Mouse (Mus musculus): ENCODE results near the gene Uqcrc2.

Gene Uqcrc2
- long read RNA-seq, experiment 1, transcript Uqcrc2-201 (14 exons, 1,896 nt) = major isoform, 242 of 261 reads
- long read RNA-seq, experiment 1, partial matches to known transcripts = 10 of 261 reads
- long read RNA-seq, experiment 1, other reads (novel, unspliced or antisense) = 9 of 261 reads
- long read RNA-seq, experiment 2, transcript Uqcrc2-201 (14 exons, 1,896 nt) = major isoform, 253 of 272 reads
- long read RNA-seq, experiment 2, partial matches to known transcripts = 9 of 272 reads
- long read RNA-seq, experiment 2, other reads (novel, unspliced or antisense) = 10 of 272 reads

DNA sequence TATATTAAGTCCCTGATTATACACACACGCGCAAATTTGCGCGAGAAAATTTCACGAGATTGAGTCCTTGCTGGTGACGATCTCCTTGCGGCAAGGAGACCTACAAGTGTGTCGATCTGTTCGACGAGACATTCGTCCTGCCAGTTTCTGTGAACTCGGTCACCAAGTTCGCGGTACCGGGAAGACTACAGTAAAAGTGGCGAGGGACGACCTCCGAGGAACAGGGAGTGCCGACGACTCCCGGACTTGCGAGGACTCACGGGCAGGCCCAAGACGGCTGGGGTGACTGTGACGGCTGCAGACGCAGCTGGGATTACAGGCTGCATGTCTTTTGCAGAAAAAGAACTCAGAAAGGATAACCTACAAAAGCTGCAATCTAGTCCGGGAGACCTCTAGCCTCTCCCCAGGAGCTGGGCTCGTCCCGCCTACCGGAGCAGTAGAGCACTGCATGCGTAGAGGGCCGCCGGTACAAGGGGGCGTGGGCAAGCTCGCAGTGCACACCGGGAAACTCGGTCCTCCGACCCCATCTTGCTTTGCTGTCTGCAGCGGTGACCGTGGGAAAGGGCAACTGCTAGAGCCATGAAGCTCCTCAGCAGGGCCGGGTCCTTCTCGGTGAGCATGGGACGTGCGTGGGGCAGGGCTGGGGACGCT is at the start of gene Uqcrc2:
Gene Uqcrc2 (plus strand): TSS at position 466 of the 651 bp plus-strand sequence.
- intact Hi-C loops (cut with DNase I) = loop anchor here (10.0 kb wide), 2 partner anchors 190 to 280 kb away; partner anchors contain the start of gene Polr3e

DNA sequence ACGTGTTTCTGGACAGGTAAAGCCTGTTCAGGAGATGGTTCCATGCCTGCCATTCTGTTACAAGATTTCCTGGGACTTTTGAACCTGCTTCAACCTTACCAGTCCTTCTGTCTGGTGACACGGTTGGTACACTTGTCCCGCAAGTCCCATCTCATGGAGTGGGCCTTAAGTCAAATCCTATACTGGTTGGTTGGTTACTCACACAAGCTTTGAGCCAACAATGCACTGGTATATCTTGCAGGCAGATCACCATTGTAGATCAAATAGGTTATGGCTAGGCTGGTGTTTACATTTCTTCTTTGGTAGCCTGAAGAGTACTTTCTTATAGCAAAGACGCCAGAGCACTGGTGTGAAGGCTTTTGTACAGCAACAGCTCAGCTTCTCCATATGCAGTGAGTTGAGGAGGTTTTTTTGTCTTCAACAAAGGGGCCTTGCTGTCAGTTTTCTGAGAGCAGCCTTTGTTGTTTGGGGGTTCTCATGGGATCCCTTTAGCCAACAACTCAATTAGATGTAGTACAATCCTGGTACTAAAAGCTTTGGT is 37.7 kb upstream of the Uqcrc2 start:
- intact Hi-C loops (cut with DNase I) = no loop called here

DNA sequence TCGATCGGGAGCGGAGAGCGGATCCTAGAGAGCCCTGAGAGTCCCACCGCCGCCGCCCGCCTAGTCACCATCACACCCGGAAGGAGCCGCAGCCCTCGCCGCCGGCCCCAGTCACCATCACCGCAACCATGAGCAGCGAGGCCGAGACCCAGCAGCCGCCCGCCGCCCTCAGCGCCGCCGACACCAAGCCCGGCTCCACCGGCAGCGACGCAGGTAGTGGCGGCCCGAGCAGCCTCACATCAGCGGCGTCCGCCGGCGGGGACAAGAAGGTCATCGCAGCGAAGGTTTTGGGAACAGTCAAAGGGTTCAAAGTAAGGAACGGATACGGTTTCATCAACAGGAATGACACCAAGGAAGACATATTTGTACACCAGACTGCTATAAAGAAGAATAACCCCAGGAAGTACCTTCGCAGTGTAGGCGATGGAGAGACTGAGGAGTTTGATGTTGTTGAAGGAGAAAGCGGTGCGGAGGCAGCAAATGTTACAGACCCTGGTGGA is 37.2 kb upstream of the Uqcrc2 start:
- intact Hi-C loops (cut with DNase I) = no loop called here

- intact Hi-C loops (cut with DNase I) = no loop called here
Measured at GRCm38 (mm10) chr7:120598355-120598754, 36.6 kb upstream of the Uqcrc2 start.

- intact Hi-C loops (cut with DNase I) = no loop called here
Measured at GRCm38 (mm10) chr7:120620075-120620771, 14.8 kb upstream of the Uqcrc2 start.

DNA sequence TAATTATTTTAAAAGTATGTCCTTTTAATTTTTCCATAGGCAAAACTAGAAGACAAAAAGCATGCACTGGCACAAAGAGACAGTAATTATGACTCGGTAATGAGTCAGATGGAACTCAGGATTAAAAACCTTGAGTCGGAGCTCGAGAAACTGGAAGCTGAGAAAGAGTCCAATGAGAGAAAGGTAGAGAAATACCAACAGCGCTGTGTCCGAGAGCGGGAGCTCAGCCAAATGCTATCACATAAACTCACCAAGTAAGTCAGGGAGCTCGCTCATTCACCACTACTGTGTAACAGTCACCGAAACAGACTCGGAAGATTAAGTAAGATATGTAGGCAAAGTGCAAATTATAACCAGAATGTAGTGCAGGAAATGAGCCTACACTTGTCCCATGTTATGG is 14.1 kb upstream of the Uqcrc2 start:
- intact Hi-C loops (cut with DNase I) = no loop called here

GRCm38 (mm10) chr7:120632518-120632917 is 2.5 kb upstream of the Uqcrc2 start:
- intact Hi-C loops (cut with DNase I) = loop anchor here (10.0 kb wide), 2 partner anchors 192 to 282 kb away; partner anchors contain the start of gene Polr3e

- intact Hi-C loops (cut with DNase I) = loop anchor here (10.0 kb wide), 2 partner anchors 190 to 280 kb away; partner anchors contain the start of gene Polr3e
Measured at GRCm38 (mm10) chr7:120634301-120634700, 675 bp upstream of the Uqcrc2 start.

DNA sequence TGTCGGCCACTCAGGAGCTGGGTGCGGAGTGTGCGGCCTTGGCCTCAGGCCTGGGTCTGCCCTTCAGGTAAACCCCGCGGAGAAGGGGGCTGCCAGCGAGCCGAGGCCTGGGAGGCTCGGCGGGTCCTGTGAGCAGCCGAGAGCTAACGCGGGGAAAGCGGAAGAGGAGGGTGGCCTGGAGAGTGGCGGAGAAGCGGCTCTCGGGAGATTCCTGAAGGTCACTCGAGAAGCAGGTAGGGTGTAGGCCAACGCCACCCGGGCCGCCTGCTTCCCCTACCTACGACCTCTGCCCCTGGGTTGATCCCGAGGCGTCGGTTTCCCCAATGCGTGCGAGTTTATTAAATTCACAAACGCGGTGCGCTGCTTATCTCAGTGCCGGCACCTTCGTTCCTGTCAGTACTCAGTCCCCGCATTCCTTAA is 396 bp downstream of the Uqcrc2 start:
- intact Hi-C loops (cut with DNase I) = loop anchor here (10.0 kb wide), 2 partner anchors 189 to 279 kb away; partner anchors contain the start of gene Polr3e

DNA sequence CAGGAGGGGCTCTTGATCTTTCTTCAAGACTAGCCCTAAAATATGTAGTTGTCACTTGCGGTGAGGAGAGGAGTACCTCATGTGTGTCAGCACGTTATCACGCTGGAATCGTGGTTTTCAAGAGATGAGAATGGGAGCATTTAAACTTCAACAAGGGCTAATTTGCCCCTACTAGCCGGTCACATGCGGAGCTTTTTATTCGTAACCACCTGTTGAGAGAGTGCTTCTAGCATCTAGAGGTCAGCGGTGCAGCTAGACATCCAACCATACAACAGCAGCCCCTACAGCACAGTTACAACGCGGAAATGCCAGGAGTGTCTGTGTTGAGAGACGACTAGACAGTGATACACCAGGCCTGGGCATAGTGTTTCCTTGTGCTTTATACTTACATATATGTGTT is 845 bp downstream of the Uqcrc2 start:
- intact Hi-C loops (cut with DNase I) = loop anchor here (10.0 kb wide), 2 partner anchors 189 to 279 kb away; partner anchors contain the start of gene Polr3e

GRCm38 (mm10) chr7:120643217-120643616 is 8.2 kb downstream of the Uqcrc2 start:
- intact Hi-C loops (cut with DNase I) = no loop called here

GRCm38 (mm10) chr7:120647849-120648248 is 12.9 kb downstream of the Uqcrc2 start:
- intact Hi-C loops (cut with DNase I) = no loop called here

DNA sequence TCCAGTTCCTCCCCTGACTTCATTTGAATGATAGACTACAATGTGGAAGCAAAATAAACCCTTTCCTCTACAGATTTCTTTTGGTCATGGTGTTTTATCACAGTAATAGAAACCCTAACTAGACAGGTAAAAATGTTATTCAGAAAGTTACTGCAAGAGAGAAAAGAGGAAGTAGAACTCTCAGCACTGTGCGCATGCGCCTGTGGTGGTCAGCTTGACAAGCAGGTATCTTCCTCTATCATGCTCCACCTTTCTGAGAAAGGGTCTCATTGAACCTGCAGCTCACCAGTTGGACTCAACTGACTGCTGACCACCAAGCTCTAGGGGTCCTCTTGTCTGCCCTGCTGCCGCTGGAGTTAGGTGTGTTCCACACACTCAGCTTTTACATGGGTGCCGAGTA is 27.1 kb downstream of the Uqcrc2 start:
- intact Hi-C loops (cut with DNase I) = no loop called here

DNA sequence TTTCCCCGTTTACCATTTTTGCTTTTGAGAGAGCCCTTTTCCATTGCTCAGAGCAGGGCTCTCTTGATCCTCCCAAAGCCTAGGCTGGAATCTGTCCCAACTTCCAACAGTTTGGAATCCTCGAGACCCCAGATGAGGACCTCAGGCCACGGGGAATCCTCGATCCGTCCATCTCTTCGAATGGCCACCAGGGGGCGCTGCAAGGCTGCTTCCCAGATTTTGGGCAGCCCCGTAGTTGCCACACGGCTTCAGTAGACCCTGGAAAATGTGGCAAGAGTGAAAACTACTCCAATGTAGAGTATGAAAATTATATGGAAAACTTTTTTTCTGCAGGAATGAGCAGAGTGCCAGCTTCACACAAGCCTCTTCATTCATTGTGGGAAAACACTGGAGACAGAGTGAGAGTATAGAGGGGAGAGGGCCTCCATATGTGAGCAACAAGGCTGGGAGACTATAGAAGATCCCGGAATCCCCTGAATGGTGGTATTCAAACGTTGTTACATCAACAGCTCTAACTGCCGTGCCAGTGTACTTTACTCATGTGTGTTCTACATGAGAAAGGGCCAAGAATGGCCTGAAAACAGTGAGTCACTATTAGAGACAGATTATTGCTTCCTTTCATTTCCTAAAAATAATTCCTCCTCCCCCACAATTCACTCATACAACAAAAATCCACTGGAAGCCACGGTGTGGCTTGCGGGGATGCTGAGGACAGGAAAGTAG is 35.3 kb downstream of the Uqcrc2 start, which contains the start of gene Pdzd9:
Gene Pdzd9 (minus strand): TSS at position 191 of the 723 bp plus-strand sequence.
- intact Hi-C loops (cut with DNase I) = loop anchor here (1.0 to 2.0 kb wide), 2 partner anchors 56 to 153 kb away; no protein-coding TSS in a partner anchor

- intact Hi-C loops (cut with DNase I) = loop anchor here (2.0 kb wide), 1 partner anchor 56 kb away; no protein-coding TSS in a partner anchor
Measured at GRCm38 (mm10) chr7:120671271-120671670, 36.3 kb downstream of the Uqcrc2 start.

GRCm38 (mm10) chr7:120677001-120677643 is 42.1 kb downstream of the Uqcrc2 start, which contains the start of gene Mosmo:
TSS of gene Mosmo (plus strand) at chr7:120677618.
- intact Hi-C loops (cut with DNase I) = no loop called here

GRCm38 (mm10) chr7:120677764-120678531 is 43.0 kb downstream of the Uqcrc2 start:
- intact Hi-C loops (cut with DNase I) = no loop called here

DNA sequence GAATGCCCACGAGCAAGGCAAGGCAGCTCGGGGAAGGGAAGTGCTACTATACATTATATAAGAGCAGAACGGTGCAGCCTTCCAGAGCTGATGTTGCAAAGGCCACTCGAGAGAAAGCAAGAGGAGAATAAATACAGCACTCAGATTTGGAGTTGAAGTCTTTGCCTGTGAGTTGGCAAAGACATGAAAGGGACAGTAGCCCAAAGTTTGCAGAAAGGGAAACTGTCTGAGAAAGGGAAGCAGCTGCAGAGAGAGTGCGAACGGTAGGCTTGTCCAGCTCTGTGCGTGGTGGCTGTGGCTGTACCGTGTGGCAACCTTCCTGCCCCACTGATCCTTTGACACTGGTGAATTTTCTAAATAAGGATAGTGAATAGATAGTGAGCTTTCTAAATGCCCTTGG is 44.0 kb downstream of the Uqcrc2 start:
- intact Hi-C loops (cut with DNase I) = no loop called here

- intact Hi-C loops (cut with DNase I) = no loop called here
Measured at GRCm38 (mm10) chr7:120682002-120682401, 47.0 kb downstream of the Uqcrc2 start.
